Mouse (Mus musculus) lung, embryonic 15.5 days (tissue): ENCODE data around the gene Cap2. TPM values are rescaled to one million over a fixed set of nuclear protein-coding genes. Genes with fewer than 3 reads are reported as not detected.

Experiments used
- ATAC-seq: fragments of 200-750 bp; cut with Nextera tagmentation; 2 replicates; pipeline ENCODE4 v1.8.0; 2017; ENCODE audit warnings: moderate number of reproducible peaks, borderline replicate concordance; ENCODE audit not compliant: low FRiP score, low TSS enrichment; ENCODE audit errors: extremely low read depth
- H3K27ac ChIP-seq: fragments of 300-500 bp; sonication (generic); 2 replicates; pipeline ENCODE4 v1.5.1; 2015; ENCODE audit warnings: moderate library complexity, mild to moderate bottlenecking, inconsistent platforms
- H3K27me3 ChIP-seq: fragments of 300-500 bp; sonication (generic); 2 replicates; pipeline ENCODE4 v1.6.1; 2015; ENCODE audit warnings: inconsistent platforms
- H3K36me3 ChIP-seq: fragments of 300-500 bp; sonication (generic); 2 replicates; pipeline ENCODE4 v1.6.1; 2015; ENCODE audit warnings: inconsistent platforms
- H3K4me1 ChIP-seq: fragments of 300-500 bp; sonication (generic); 2 replicates; pipeline ENCODE4 v1.6.1; 2015; ENCODE audit warnings: inconsistent platforms
- H3K4me2 ChIP-seq: fragments of 300-500 bp; sonication (generic); 2 replicates; pipeline ENCODE4 v1.6.1; 2015; ENCODE audit warnings: inconsistent platforms, mild to moderate bottlenecking, moderate library complexity
- H3K4me3 ChIP-seq: fragments of 300-500 bp; sonication (generic); 2 replicates; pipeline ENCODE4 v1.5.1; 2015; ENCODE audit warnings: mild to moderate bottlenecking, inconsistent platforms
- H3K9ac ChIP-seq: fragments of 300-500 bp; sonication (generic); 2 replicates; pipeline ENCODE4 v1.6.1; 2015; ENCODE audit warnings: inconsistent platforms
- H3K9me3 ChIP-seq: fragments of 300-500 bp; sonication (generic); 2 replicates; pipeline ENCODE4 v1.6.1; 2016; ENCODE audit warnings: inconsistent platforms
- WGBS: fragments of 180-500 bp; shearing (Covaris S2); methylation state at CpG from one replicate; pipeline ENCODE4 v1.1.7; 2015; 5-methylcytosine and 5-hydroxymethylcytosine counted together
- polyA plus RNA-seq: library from polyadenylated mRNA; unstranded; fragments of >200 nt; fragmentation: Nextera tagmentation; extraction: Ambion mirVana; gene quantifications from 2 replicates; pipeline ENCODE4 v1.2.1, GENCODE M21; 2015

The Cap2 gene
- polyA plus RNA-seq, 1 experiment from 2014 or later, result 14.4 TPM

- Histone ChIP-seq H3K36me3 (no peaks in the 10 kb centered on the region), H3K4me2 (no peak overlapping the region), H3K9ac (no peak overlapping the region), H3K4me1 (no peaks in the 10 kb centered on the region), H3K27me3 (no peaks in the 10 kb centered on the region), H3K27ac (no peak overlapping the region), H3K4me3 (no peak overlapping the region), H3K9me3 (no peaks in the 10 kb centered on the region; the same call in 1 of the 2 replicates)
- 58% methylated on average over 4 of the region's 4 CpGs for WGBS
- no peak for ATAC-seq
Observed at GRCm38 (mm10) chr13:46508823-46509222, 7.2 kb downstream of the Cap2 start.

GRCm38 (mm10) chr13:46510460-46510859 is 8.8 kb downstream of the Cap2 start:
- Histone ChIP-seq H3K4me2 (no peak overlapping the region), H3K4me1 (no peaks in the 10 kb centered on the region), H3K9me3 (no peaks in the 10 kb centered on the region; the same call in 1 of the 2 replicates), H3K36me3 (no peaks in the 10 kb centered on the region), H3K4me3 (no peak overlapping the region), H3K27me3 (no peaks in the 10 kb centered on the region), H3K27ac (no peak overlapping the region), H3K9ac (no peak overlapping the region)
- ATAC-seq, result no peak
- 89% methylated on average over 7 of the region's 7 CpGs for WGBS

DNA sequence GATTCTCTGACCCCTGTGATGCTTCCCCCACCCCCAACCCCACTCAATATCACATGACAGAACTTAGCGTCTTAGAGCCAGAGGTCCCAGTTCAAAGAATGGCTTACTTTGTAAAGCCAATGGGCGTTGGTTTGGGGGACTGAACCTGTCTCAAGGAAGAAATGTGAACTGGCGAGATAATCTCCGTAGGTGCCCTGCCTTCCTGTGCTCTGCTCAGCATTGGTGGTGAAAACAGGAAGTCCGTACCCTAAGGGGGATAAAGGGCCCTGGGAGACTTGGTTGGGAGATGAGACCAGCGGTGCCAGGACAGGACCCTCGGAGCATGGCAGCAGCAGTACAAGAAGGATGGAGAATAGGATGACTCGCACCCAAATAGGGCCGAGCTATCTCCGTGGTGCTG is 12.8 kb downstream of the Cap2 start:
- H3K4me2 ChIP-seq, result no peak overlapping the region
- 92% methylated on average over 10 of the region's 10 CpGs for WGBS
- H3K27me3 ChIP-seq, result no peaks in the 10 kb centered on the region
- no peaks in the 10 kb centered on the region; the same call in 1 of the 2 replicates for H3K9me3 ChIP-seq
- H3K27ac ChIP-seq, result no peak overlapping the region
- H3K36me3 ChIP-seq, result no peaks in the 10 kb centered on the region
- no peak overlapping the region for H3K9ac ChIP-seq
- H3K4me1 ChIP-seq, result peaks cover 7% of the 10 kb centered on the region
- ATAC-seq, result no peak
- no peak overlapping the region for H3K4me3 ChIP-seq

DNA sequence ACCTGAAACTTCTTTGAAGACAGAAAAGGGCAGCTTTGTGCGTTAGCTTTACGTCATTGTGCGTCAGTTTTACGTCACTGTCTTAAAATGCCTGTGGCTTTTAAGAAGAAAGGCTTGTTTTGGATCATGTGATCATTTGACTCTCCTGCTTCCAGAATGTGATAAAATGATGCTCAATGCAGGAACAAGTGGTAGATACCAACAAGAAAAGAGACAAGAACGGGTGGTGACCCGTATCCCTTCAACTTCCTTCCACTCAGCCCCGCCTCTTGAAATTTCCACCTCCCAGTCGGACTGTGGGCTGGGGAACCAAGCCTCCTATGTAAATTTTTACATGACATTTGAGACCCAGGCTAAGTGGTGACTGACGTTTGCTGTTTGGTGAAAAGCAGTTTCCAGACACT is 13.5 kb downstream of the Cap2 start:
- Histone ChIP-seq H3K27me3 (no peaks in the 10 kb centered on the region), H3K9ac (no peak overlapping the region), H3K4me1 (peaks cover 7% of the 10 kb centered on the region), H3K27ac (no peak overlapping the region), H3K4me3 (no peak overlapping the region), H3K4me2 (no peak overlapping the region), H3K36me3 (no peaks in the 10 kb centered on the region), H3K9me3 (no peaks in the 10 kb centered on the region; the same call in 1 of the 2 replicates)
- 63% methylated on average over 9 of the region's 9 CpGs for WGBS
- no peak for ATAC-seq

DNA sequence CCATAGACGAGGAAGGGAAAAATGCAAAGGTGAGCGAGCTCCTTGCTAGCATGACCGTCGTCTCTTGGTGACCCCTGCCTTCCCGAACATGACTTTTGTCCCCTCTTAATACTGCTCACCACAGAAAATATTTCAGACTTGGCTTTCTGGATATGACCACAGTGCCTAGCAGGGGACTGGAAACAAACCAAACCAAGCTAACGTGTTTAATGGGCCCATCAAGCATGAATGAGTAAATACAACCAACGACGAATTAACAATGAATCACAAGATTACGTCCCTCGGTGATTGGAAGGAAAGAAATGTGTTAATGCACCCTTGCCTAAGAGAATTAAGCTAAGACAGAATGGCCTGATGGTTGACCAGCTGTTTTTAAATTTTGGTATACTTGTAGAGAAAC is 13.9 kb downstream of the Cap2 start:
- Histone ChIP-seq H3K4me1 (peaks cover 7% of the 10 kb centered on the region), H3K4me2 (no peak overlapping the region), H3K4me3 (no peak overlapping the region), H3K36me3 (no peaks in the 10 kb centered on the region), H3K9me3 (no peaks in the 10 kb centered on the region; the same call in 1 of the 2 replicates), H3K9ac (no peak overlapping the region), H3K27ac (peak overlapping the region; percentile 70; the same call in 1 of the 2 replicates), H3K27me3 (no peaks in the 10 kb centered on the region)
- no peak for ATAC-seq
- 66% methylated on average over 10 of the region's 10 CpGs for WGBS

DNA sequence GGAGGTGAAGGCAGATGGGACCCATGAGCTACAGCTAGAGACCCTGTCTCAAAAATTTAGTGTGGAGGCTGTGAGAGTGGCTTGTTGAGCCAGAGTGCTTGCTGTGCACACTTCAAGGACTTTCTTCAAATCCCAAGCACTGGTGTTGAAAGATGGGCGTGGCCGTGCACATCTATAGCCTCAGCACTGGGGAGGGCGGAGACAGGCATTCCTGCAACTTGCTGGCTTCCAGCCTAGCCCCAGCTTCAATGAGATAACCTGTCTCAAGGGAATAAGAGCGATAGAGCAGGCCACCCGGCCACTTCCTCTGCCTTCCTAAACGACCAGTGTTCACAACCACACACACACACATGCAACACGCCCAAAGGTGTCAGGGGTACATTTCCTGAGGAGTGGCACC is 14.5 kb downstream of the Cap2 start:
- Histone ChIP-seq H3K27ac (peak overlapping the region; percentile 70), H3K4me2 (no peak overlapping the region), H3K9ac (no peak overlapping the region), H3K4me1 (peaks cover 7% of the 10 kb centered on the region), H3K27me3 (no peaks in the 10 kb centered on the region), H3K36me3 (no peaks in the 10 kb centered on the region), H3K9me3 (no peaks in the 10 kb centered on the region; the same call in 1 of the 2 replicates), H3K4me3 (no peak overlapping the region)
- 47% methylated on average over 7 of the region's 7 CpGs for WGBS
- ATAC-seq, result peak; percentile 69

DNA sequence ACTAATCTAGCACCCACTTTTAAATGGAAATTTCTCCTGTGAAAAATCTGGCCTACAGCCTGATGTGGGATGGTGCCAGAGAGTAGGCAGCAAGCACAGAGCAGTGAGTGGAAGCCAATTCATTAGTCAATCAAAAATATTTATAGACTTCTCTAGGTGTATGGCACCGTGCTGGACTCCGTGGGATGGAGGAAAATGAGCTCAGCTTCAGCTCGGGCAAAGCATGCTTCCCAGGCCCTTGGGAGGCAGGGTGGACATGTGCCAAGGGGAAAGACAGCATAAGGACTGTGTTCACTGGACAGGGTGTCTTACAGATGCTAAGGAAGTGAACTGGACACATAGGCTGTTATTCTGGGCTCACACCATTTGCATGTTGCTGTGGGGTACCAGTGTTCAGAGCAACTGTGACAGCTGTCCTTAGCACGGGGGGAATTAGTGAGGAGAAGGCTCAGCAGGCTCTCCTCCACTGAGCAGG is 15.6 kb downstream of the Cap2 start:
- Histone ChIP-seq H3K4me1 (peaks cover 7% of the 10 kb centered on the region), H3K9ac (no peak overlapping the region), H3K27me3 (no peaks in the 10 kb centered on the region), H3K27ac (no peak overlapping the region), H3K36me3 (no peaks in the 10 kb centered on the region), H3K4me3 (no peak overlapping the region), H3K4me2 (no peak overlapping the region), H3K9me3 (no peaks in the 10 kb centered on the region; the same call in 1 of the 2 replicates)
- no peak for ATAC-seq
- 56% methylated on average over 4 of the region's 4 CpGs for WGBS

- H3K27me3 ChIP-seq, result no peaks in the 10 kb centered on the region
- WGBS, result 92% methylated on average over 1 of the region's 1 CpGs
- H3K9ac ChIP-seq, result no peak overlapping the region
- no peak overlapping the region for H3K4me2 ChIP-seq
- H3K4me3 ChIP-seq, result no peak overlapping the region
- H3K4me1 ChIP-seq, result 0 out of 2 replicates have a peak, but pooled peaks cover 5% of the 10 kb centered on the region
- no peak for ATAC-seq
- no peaks in the 10 kb centered on the region for H3K36me3 ChIP-seq
- H3K9me3 ChIP-seq, result no peaks in the 10 kb centered on the region
- H3K27ac ChIP-seq, result no peak overlapping the region
Observed at GRCm38 (mm10) chr13:46521482-46521881, 19.8 kb downstream of the Cap2 start.

DNA sequence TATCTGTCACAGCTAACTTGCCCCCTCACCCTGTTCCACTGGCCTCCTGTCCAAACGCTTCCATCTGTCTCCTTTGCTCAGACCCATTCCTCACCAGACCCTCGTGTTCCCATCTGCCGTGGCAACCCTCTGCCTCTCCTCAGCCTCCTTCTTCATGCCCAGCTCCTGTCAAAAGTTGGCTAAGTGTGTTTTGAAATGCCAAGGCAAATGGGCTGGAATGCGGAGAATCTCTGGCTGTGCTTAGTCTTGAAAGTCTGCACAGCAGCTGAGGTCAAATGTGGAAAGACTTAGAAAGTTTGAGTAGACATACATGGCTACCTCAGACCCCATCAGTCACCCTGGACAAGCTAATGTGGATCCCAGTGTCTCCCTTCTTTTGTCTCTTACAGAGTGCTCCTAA is 21.1 kb downstream of the Cap2 start:
- Histone ChIP-seq H3K27me3 (no peaks in the 10 kb centered on the region), H3K4me3 (no peak overlapping the region), H3K4me2 (no peak overlapping the region), H3K9me3 (no peaks in the 10 kb centered on the region), H3K4me1 (0 out of 2 replicates have a peak, but pooled peaks cover 5% of the 10 kb centered on the region), H3K36me3 (no peaks in the 10 kb centered on the region), H3K27ac (peak overlapping the region; percentile 22; the same call in 1 of the 2 replicates), H3K9ac (no peak overlapping the region)
- WGBS, result 21% methylated on average over 4 of the region's 4 CpGs
- no peak for ATAC-seq

GRCm38 (mm10) chr13:46523235-46523634 is 21.6 kb downstream of the Cap2 start:
- Histone ChIP-seq H3K4me2 (no peak overlapping the region), H3K27ac (0 out of 2 replicates have a peak overlapping the region, but pooled peaks have one; percentile 22)
- 28% methylated on average over 5 of the region's 5 CpGs for WGBS

DNA sequence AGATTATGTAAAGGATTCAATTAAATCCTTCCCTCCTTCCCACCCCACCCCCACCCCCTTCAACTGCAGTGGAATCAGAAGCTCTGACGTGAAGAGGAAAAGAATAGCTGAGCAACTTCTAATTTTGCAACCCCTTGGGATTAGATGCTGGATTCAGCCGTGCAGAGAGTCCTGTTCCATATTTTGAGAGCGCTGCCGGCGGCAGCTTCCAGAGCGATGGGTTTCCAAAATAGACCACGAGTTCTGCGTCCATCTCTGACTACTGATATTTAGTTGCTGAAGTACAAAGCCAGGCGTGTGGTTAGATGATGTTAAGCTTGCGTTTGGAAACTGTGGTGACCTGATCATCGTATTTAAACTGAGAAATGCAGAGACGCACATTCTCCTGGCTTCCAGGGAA is 22.1 kb downstream of the Cap2 start:
- ATAC-seq, result no peak

More at GRCm38 (mm10) chr13:46523235-46523634, 21.6 kb downstream of the Cap2 start:
- Histone ChIP-seq H3K9me3 (no peaks in the 10 kb centered on the region), H3K4me1 (0 out of 2 replicates have a peak, but pooled peaks cover 5% of the 10 kb centered on the region), H3K27me3 (no peaks in the 10 kb centered on the region), H3K9ac (no peak overlapping the region), H3K4me3 (no peak overlapping the region), H3K36me3 (no peaks in the 10 kb centered on the region)
- ATAC-seq, result no peak

DNA sequence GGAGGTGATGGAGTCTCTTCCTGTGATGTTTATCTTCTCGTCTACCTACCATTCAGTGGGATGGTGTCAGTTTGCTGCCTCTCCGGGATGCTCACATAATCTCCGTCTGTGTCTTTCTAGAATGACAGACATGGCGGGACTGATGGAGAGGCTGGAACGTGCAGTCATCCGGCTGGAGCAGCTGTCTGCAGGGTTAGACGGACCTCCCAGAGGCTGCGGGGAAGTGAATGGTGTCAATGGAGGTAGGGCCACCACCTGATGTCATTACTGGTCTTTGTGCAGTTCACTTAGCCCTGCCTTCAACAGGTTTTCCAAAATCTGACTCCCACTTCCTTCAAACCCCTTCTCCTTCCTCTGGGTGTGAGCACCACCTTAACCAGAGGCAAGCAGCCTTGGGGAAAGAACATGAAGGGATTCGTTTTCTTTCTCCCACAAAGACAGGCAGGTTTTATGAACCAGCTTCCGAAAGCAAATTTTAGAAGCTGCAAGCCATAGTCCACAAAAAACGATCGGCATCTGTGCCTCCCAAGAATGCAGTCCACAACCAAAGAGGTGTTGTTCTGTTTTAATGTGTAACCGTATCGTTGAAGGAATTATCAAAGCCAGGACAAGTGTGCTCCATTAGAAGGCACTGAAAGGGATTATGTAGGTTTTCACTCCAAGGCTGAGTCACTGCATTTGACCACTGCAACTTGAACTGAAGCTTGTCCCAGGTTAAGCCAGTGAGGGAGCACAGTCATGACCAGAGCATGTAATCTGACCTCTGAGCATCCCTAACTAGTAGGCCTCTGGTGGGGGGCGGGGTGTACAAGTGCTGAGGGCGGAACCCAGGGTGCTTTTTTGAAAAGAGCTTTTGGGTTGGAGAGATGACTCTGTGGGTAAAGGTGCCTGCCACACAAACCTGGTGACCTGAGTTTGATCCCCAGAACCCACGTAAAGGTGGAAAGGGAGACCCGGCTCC is 23.9 kb downstream of the Cap2 start:
- Histone ChIP-seq H3K27me3 (no peaks in the 10 kb centered on the region), H3K9me3 (no peaks in the 10 kb centered on the region), H3K4me2 (no peak overlapping the region), H3K36me3 (no peaks in the 10 kb centered on the region), H3K9ac (no peak overlapping the region), H3K4me1 (0 out of 2 replicates have a peak, but pooled peaks cover 5% of the 10 kb centered on the region), H3K4me3 (no peak overlapping the region), H3K27ac (no peak overlapping the region)
- no peak for ATAC-seq
- 79% methylated on average over 18 of the region's 18 CpGs for WGBS

More for the DNA sequence above, 22.1 kb downstream of the Cap2 start:
- H3K36me3 ChIP-seq, result no peaks in the 10 kb centered on the region
- WGBS, result 65% methylated on average over 12 of the region's 12 CpGs
- H3K4me2 ChIP-seq, result no peak overlapping the region
- H3K27ac ChIP-seq, result no peak overlapping the region
- H3K9ac ChIP-seq, result no peak overlapping the region
- no peak overlapping the region for H3K4me3 ChIP-seq
- no peaks in the 10 kb centered on the region for H3K9me3 ChIP-seq
- no peaks in the 10 kb centered on the region for H3K27me3 ChIP-seq
- H3K4me1 ChIP-seq, result 0 out of 2 replicates have a peak, but pooled peaks cover 5% of the 10 kb centered on the region
